Mouse (Mus musculus): Measurements from ENCODE around the gene D10Wsu102e. TPM values are rescaled to one million over a fixed set of nuclear protein-coding genes. Genes with fewer than 3 reads are reported as not detected.

Gene D10Wsu102e
- polyA plus RNA-seq, 1 experiment from 2014 or later, result 1.0 TPM

GRCm38 (mm10) chr10:83376911-83377682, 17.1 kb downstream of the D10Wsu102e start:
- no peak overlapping the region for H3K4me3 ChIP-seq (ENCODE audit: low read depth, low read length)
- H3K4me1 ChIP-seq (ENCODE audit: control insufficient read depth, insufficient read depth, low read length), result no peaks in the 10 kb centered on the region
- H3K27ac ChIP-seq (ENCODE audit: low read depth, low read length), result no peak overlapping the region
- H3K36me3 ChIP-seq (ENCODE audit: control insufficient read depth, insufficient read depth, low read length), result no peaks in the 10 kb centered on the region
- 93% methylated on average over 8 of the region's 8 CpGs for WGBS
- no peaks in the 10 kb centered on the region for H3K9me3 ChIP-seq (ENCODE audit: control insufficient read depth, low read length)
- ATAC-seq (ENCODE audit: low FRiP score), result no peak
- H3K4me2 ChIP-seq, result no peak overlapping the region
- no peak for DNase-seq (ENCODE audit: low spot score, missing footprints)
- H3K27me3 ChIP-seq (ENCODE audit: control insufficient read depth, insufficient read depth, low read length), result no peaks in the 10 kb centered on the region
- H3K9ac ChIP-seq (ENCODE audit: low read length), result no peak overlapping the region

GRCm38 (mm10) chr10:83378083-83378833, 18.2 kb downstream of the D10Wsu102e start:
- DNase-seq (ENCODE audit: low spot score, missing footprints) (no peak), ATAC-seq (ENCODE audit: low FRiP score) (no peak)
- WGBS, result 90% methylated on average over 9 of the region's 9 CpGs
- H3K4me2 ChIP-seq, result no peak overlapping the region
- H3K9ac ChIP-seq (ENCODE audit: low read length), result no peak overlapping the region
- no peaks in the 10 kb centered on the region for H3K36me3 ChIP-seq (ENCODE audit: control insufficient read depth, insufficient read depth, low read length)
- H3K27ac ChIP-seq (ENCODE audit: low read depth, low read length), result no peak overlapping the region
- no peaks in the 10 kb centered on the region for H3K27me3 ChIP-seq (ENCODE audit: control insufficient read depth, insufficient read depth, low read length)
- H3K4me1 ChIP-seq (ENCODE audit: control insufficient read depth, insufficient read depth, low read length), result no peaks in the 10 kb centered on the region
- H3K4me3 ChIP-seq (ENCODE audit: low read depth, low read length), result no peak overlapping the region
- H3K9me3 ChIP-seq (ENCODE audit: control insufficient read depth, low read length), result no peaks in the 10 kb centered on the region

GRCm38 (mm10) chr10:83380501-83380900, 20.5 kb downstream of the D10Wsu102e start:
- DNase-seq (ENCODE audit: low spot score, missing footprints) (no peak), ATAC-seq (ENCODE audit: low FRiP score) (no peak)
- H3K27ac ChIP-seq (ENCODE audit: low read depth, low read length), result no peak overlapping the region
- no peak overlapping the region for H3K4me2 ChIP-seq
- no peaks in the 10 kb centered on the region; the same call in 1 of the 2 replicates for H3K36me3 ChIP-seq (ENCODE audit: control insufficient read depth, insufficient read depth, low read length)
- no peaks in the 10 kb centered on the region for H3K4me1 ChIP-seq (ENCODE audit: control insufficient read depth, insufficient read depth, low read length)
- no peaks in the 10 kb centered on the region for H3K9me3 ChIP-seq (ENCODE audit: control insufficient read depth, low read length)
- 95% methylated on average over 2 of the region's 2 CpGs for WGBS
- no peak overlapping the region for H3K4me3 ChIP-seq (ENCODE audit: low read depth, low read length)
- H3K9ac ChIP-seq (ENCODE audit: low read length), result no peak overlapping the region
- no peaks in the 10 kb centered on the region for H3K27me3 ChIP-seq (ENCODE audit: control insufficient read depth, insufficient read depth, low read length)

GRCm38 (mm10) chr10:83382528-83382927, 22.5 kb downstream of the D10Wsu102e start:
- Histone ChIP-seq H3K4me2 (no peak overlapping the region), H3K4me1 (ENCODE audit: control insufficient read depth, insufficient read depth, low read length) (no peaks in the 10 kb centered on the region), H3K36me3 (ENCODE audit: control insufficient read depth, insufficient read depth, low read length) (no peaks in the 10 kb centered on the region; the same call in 1 of the 2 replicates), H3K27ac (ENCODE audit: low read depth, low read length) (no peak overlapping the region), H3K4me3 (ENCODE audit: low read depth, low read length) (no peak overlapping the region), H3K27me3 (ENCODE audit: control insufficient read depth, insufficient read depth, low read length) (no peaks in the 10 kb centered on the region), H3K9ac (ENCODE audit: low read length) (no peak overlapping the region), H3K9me3 (ENCODE audit: control insufficient read depth, low read length) (no peaks in the 10 kb centered on the region)
- WGBS, result 91% methylated on average over 4 of the region's 4 CpGs
- ATAC-seq (ENCODE audit: low FRiP score) (no peak), DNase-seq (ENCODE audit: low spot score, missing footprints) (no peak)

- Histone ChIP-seq H3K36me3 (ENCODE audit: control insufficient read depth, insufficient read depth, low read length) (no peaks in the 10 kb centered on the region; the same call in 1 of the 2 replicates), H3K27me3 (ENCODE audit: control insufficient read depth, insufficient read depth, low read length) (no peaks in the 10 kb centered on the region), H3K9me3 (ENCODE audit: control insufficient read depth, low read length) (no peaks in the 10 kb centered on the region), H3K4me1 (ENCODE audit: control insufficient read depth, insufficient read depth, low read length) (no peaks in the 10 kb centered on the region), H3K9ac (ENCODE audit: low read length) (no peak overlapping the region), H3K4me3 (ENCODE audit: low read depth, low read length) (no peak overlapping the region), H3K27ac (ENCODE audit: low read depth, low read length) (no peak overlapping the region), H3K4me2 (no peak overlapping the region)
- 85% methylated on average over 2 of the region's 2 CpGs for WGBS
- DNase-seq (ENCODE audit: low spot score, missing footprints) (no peak), ATAC-seq (ENCODE audit: low FRiP score) (no peak)
These were observed 23.0 kb downstream of the D10Wsu102e start for GRCm38 (mm10) chr10:83382988-83383387.

- 94% methylated on average over 13 of the region's 13 CpGs for WGBS
- Histone ChIP-seq H3K4me1 (ENCODE audit: control insufficient read depth, insufficient read depth, low read length) (no peaks in the 10 kb centered on the region), H3K27ac (ENCODE audit: low read depth, low read length) (no peak overlapping the region), H3K9me3 (ENCODE audit: control insufficient read depth, low read length) (no peaks in the 10 kb centered on the region), H3K9ac (ENCODE audit: low read length) (no peak overlapping the region), H3K4me2 (no peak overlapping the region), H3K4me3 (ENCODE audit: low read depth, low read length) (no peak overlapping the region), H3K27me3 (ENCODE audit: control insufficient read depth, insufficient read depth, low read length) (no peaks in the 10 kb centered on the region), H3K36me3 (ENCODE audit: control insufficient read depth, insufficient read depth, low read length) (no peaks in the 10 kb centered on the region; the same call in 1 of the 2 replicates)
- DNase-seq (ENCODE audit: low spot score, missing footprints) (no peak), ATAC-seq (ENCODE audit: low FRiP score) (no peak)
These were observed 23.8 kb downstream of the D10Wsu102e start for GRCm38 (mm10) chr10:83383863-83384262.

- ATAC-seq (ENCODE audit: low FRiP score) (no peak), DNase-seq (ENCODE audit: low spot score, missing footprints) (no peak)
- no peaks in the 10 kb centered on the region for H3K4me1 ChIP-seq (ENCODE audit: control insufficient read depth, insufficient read depth, low read length)
- H3K9me3 ChIP-seq (ENCODE audit: control insufficient read depth, low read length), result no peaks in the 10 kb centered on the region
- H3K4me2 ChIP-seq, result no peak overlapping the region
- no peaks in the 10 kb centered on the region; the same call in 1 of the 2 replicates for H3K36me3 ChIP-seq (ENCODE audit: control insufficient read depth, insufficient read depth, low read length)
- H3K27me3 ChIP-seq (ENCODE audit: control insufficient read depth, insufficient read depth, low read length), result no peaks in the 10 kb centered on the region
- no peak overlapping the region for H3K4me3 ChIP-seq (ENCODE audit: low read depth, low read length)
- no peak overlapping the region for H3K9ac ChIP-seq (ENCODE audit: low read length)
- WGBS, result 91% methylated on average over 8 of the region's 8 CpGs
- H3K27ac ChIP-seq (ENCODE audit: low read depth, low read length), result no peak overlapping the region
These were observed 24.6 kb downstream of the D10Wsu102e start for GRCm38 (mm10) chr10:83384456-83385215.

- H3K4me3 ChIP-seq (ENCODE audit: low read depth, low read length), result no peak overlapping the region
- no peak overlapping the region for H3K27ac ChIP-seq (ENCODE audit: low read depth, low read length)
- no peaks in the 10 kb centered on the region; the same call in 1 of the 2 replicates for H3K36me3 ChIP-seq (ENCODE audit: control insufficient read depth, insufficient read depth, low read length)
- no peak overlapping the region for H3K9ac ChIP-seq (ENCODE audit: low read length)
- H3K9me3 ChIP-seq (ENCODE audit: control insufficient read depth, low read length), result no peaks in the 10 kb centered on the region
- H3K4me1 ChIP-seq (ENCODE audit: control insufficient read depth, insufficient read depth, low read length), result no peaks in the 10 kb centered on the region
- H3K27me3 ChIP-seq (ENCODE audit: control insufficient read depth, insufficient read depth, low read length), result no peaks in the 10 kb centered on the region
- DNase-seq (ENCODE audit: low spot score, missing footprints), result no peak
- 93% methylated on average over 7 of the region's 7 CpGs for WGBS
- ATAC-seq (ENCODE audit: low FRiP score), result no peak
- no peak overlapping the region for H3K4me2 ChIP-seq
These were observed 25.4 kb downstream of the D10Wsu102e start for GRCm38 (mm10) chr10:83385330-83385910.
